Mouse (Mus musculus): ENCODE results near the gene Zrsr2. TPM values are rescaled to one million over a fixed set of nuclear protein-coding genes. Genes with fewer than 3 reads are reported as not detected.

Zrsr2 gene
- polyA plus RNA-seq, 1 experiment from 2014 or later = 53.1 TPM

Other genes starting within 250 kb of the Zrsr2 start
- 1.9 and 2.2 TPM in 2 replicates for gene Rnf138rt1, start 197.3 kb downstream of the Zrsr2 start, polyA plus RNA-seq (2015; fragmentation: Nextera tagmentation; extraction: Ambion mirVana)
- gene Ap1s2, start 49.6 kb downstream of the Zrsr2 start, polyA plus RNA-seq (2015; fragmentation: Nextera tagmentation; extraction: Ambion mirVana) = 69.3 and 89.6 TPM in 2 replicates
- gene Car5b, start 69.3 kb upstream of the Zrsr2 start, polyA plus RNA-seq (2015; fragmentation: Nextera tagmentation; extraction: Ambion mirVana) = 0.30 and 0.31 TPM in 2 replicates
- gene Siah1b, start 117.8 kb upstream of the Zrsr2 start, polyA plus RNA-seq (2015; fragmentation: Nextera tagmentation; extraction: Ambion mirVana) = 27.1 and 30.4 TPM in 2 replicates
- not detected in 2 replicates for gene Cltrn, start 130.2 kb upstream of the Zrsr2 start, polyA plus RNA-seq (2015; fragmentation: Nextera tagmentation; extraction: Ambion mirVana)
- 0.05 and 0.18 TPM in 2 replicates for gene Ace2, start 180.7 kb upstream of the Zrsr2 start, polyA plus RNA-seq (2015; fragmentation: Nextera tagmentation; extraction: Ambion mirVana)

Measured in midbrain, embryonic 13.5 days (tissue).